Mouse (Mus musculus): ENCODE data around the gene Ptpn20.

GRCm38 (mm10) chr14:33680621-33681020, 91.6 kb downstream of the Ptpn20 start:
- TF ChIP-seq GATA1 (IDR thresholded peaks at IDR 0.05; ENCODE audit: borderline replicate concordance, low read length) = no peak
- no peak for TF ChIP-seq FLI1 (IDR thresholded peaks at IDR 0.05; ENCODE audit: low read length)

Data from megakaryocyte, embryonic 14.5 days (primary cell).